Mouse (Mus musculus) neutrophil, adult 59 days (primary cell): ENCODE measurements around the gene Adtrp. TPM values are rescaled to one million over a fixed set of nuclear protein-coding genes. Genes with fewer than 3 reads are reported as not detected.

Experiments
- total RNA-seq, 2 experiments: library from RNA; stranded (reverse); gene quantifications; 1 replicate in 1 of 2; 2 replicates in 1 of 2; pipeline ENCODE4 v1.2.4; 2023

Adtrp gene
- 10 to 100 TPM; 11.7 to 12.5 TPM for total RNA-seq

GRCm38 (mm10) chr13:41847516-41848126 lies at the start of gene Adtrp:
Adtrp (minus strand) TSS chr13:41847684.

Other genes with a start within 250 kb of the Adtrp start
- 10 to 100 TPM; 58.2 to 71.8 TPM for gene Tmem170b, start 241.8 kb downstream of the Adtrp start, total RNA-seq
- gene Hivep1, start 204.3 kb upstream of the Adtrp start, total RNA-seq: 10 to 100 TPM; 44.2 to 53.6 TPM